ENCODE assay signal across 9 mouse cellular contexts in the genomic region with DNA sequence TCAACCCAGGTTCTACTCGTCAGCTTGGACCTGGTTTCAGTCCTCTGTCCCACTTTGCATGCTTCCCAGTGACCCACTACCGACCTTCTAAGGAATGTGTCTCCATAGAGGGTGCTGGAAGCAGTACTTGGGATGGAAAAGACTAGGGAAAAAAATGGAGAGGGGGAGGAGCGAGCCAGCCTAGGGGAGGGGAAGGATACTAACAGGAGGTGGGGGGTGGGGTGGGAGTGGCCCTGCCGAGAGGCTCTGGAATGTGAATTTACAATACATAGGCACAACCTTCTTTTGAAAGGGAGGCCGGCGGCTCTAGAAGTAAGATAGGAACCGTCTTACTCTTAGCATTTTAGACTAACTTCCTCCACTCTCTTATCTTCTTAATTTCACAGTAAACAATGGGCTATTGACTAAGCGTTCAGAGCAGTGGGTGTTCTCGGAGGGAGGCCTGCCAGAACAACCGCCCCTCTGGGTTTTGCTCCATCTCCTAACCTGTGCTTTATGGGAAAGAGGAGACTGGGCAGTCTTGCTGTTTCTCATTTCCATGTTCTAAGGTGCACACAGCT.
DNase-seq lines count a peak whose midpoint lies in the region; ATAC-seq and TF ChIP-seq lines count a peak whose summit lies in the region.
"Had no signal": no experiment of that assay in that cellular context is flagged by ENCODE, and none has a peak within 500 bp of the region (broad histone marks: within the 10 kb centered on the region; RNA-seq: fewer than 3 reads in every experiment).

No protein-coding gene starts in this region.

- H3K27me3 ChIP-seq in E14TG2a.4 (ENCODE audit: insufficient read depth, low read length) = peaks cover 34% of the 10 kb centered on the region
- H3K27me3 ChIP-seq in forebrain, embryonic 13.5 days = no peaks in the 10 kb centered on the region
- no peaks in the 10 kb centered on the region for H3K27me3 ChIP-seq in liver, embryonic 11.5 days (replicated peaks; ENCODE audit: control insufficient read depth, insufficient read depth, low read length)

- H3K27ac ChIP-seq in forebrain, embryonic 13.5 days = no peak overlapping the region
- H3K27ac ChIP-seq in liver, embryonic 11.5 days (ENCODE audit: low read depth, low read length) = no peak overlapping the region

- peaks cover 7% of the 10 kb centered on the region for H3K9me3 ChIP-seq in E14TG2a.4 (ENCODE audit: low read length)
- H3K9me3 ChIP-seq in forebrain, embryonic 13.5 days (replicated peaks) = no peaks in the 10 kb centered on the region
- no peaks in the 10 kb centered on the region for H3K9me3 ChIP-seq in liver, embryonic 11.5 days (ENCODE audit: control insufficient read depth, low read length)

- peak; percentile 93 for DNase-seq in heart, adult 11 months
- no peak for DNase-seq in heart, postnatal 10 days
- no peak for DNase-seq in liver, embryonic 11.5 days (ENCODE audit: low spot score)
- no peak for DNase-seq in cerebellum, postnatal 10 days
- DNase-seq: adrenal gland, postnatal 25 days had no signal

- peaks cover 81% of the 10 kb centered on the region for H3K4me1 ChIP-seq in E14TG2a.4 (replicated peaks; ENCODE audit: low read depth, low read length)
- H3K4me1 ChIP-seq in forebrain, embryonic 13.5 days = peaks cover 14% of the 10 kb centered on the region
- no peaks in the 10 kb centered on the region; the same call in 1 of the 2 replicates for H3K4me1 ChIP-seq in liver, embryonic 11.5 days (replicated peaks; ENCODE audit: control insufficient read depth, insufficient read depth, low read length)

- H3K4me2 ChIP-seq in forebrain, embryonic 13.5 days = 0 out of 2 replicates have a peak overlapping the region, but pooled peaks have one; percentile 5
- H3K4me2 ChIP-seq in liver, embryonic 11.5 days = 0 out of 2 replicates have a peak overlapping the region, but pooled peaks have one; percentile 8

- no peaks in the 10 kb centered on the region for H3K36me3 ChIP-seq in E14TG2a.4 (ENCODE audit: insufficient read depth, low read length)
- H3K36me3 ChIP-seq in forebrain, embryonic 13.5 days (ENCODE audit: poor library complexity, severe bottlenecking) = no peaks in the 10 kb centered on the region
- H3K36me3 ChIP-seq in liver, embryonic 11.5 days (ENCODE audit: control insufficient read depth, insufficient read depth, low read length) = no peaks in the 10 kb centered on the region

- no peak; the same call in 1 of the 2 replicates for ATAC-seq in forebrain, embryonic 13.5 days
- ATAC-seq in liver, embryonic 11.5 days (replicated peaks; ENCODE audit: low FRiP score) = no peak
- ATAC-seq in granulocyte monocyte progenitor cell, adult 5-6 weeks (replicated peaks; ENCODE audit: poor library complexity, severe bottlenecking) = no peak
- no peak for ATAC-seq in erythroblast, adult 5-6 weeks (replicated peaks; ENCODE audit: low FRiP score, poor library complexity, severe bottlenecking)

- peak overlapping the region; percentile 39 for H3K4me3 ChIP-seq in E14TG2a.4 (replicated peaks; ENCODE audit: low read length)
- H3K4me3 ChIP-seq in forebrain, embryonic 13.5 days = no peak overlapping the region
- no peak overlapping the region for H3K4me3 ChIP-seq in liver, embryonic 11.5 days (ENCODE audit: low read depth, low read length)

- no peak for TF ChIP-seq CTCF in E14TG2a.4 (conservative IDR thresholded peaks at IDR 0.05; ENCODE audit: low read length)

- no peak overlapping the region for H3K9ac ChIP-seq in forebrain, embryonic 13.5 days
- H3K9ac ChIP-seq in liver, embryonic 11.5 days (ENCODE audit: low read depth, low read length) = no peak overlapping the region

- 7% methylated on average over 10 of the region's 10 CpGs for WGBS in forebrain, embryonic 13.5 days
- 17% methylated on average over 10 of the region's 10 CpGs for WGBS in liver, embryonic 11.5 days

- intact Hi-C loops in heart, postnatal 10 days (cut with DNase I) = loop anchor here (5.0 kb wide), 1 partner anchor 544 kb away; no protein-coding TSS in a partner anchor
